Mouse (Mus musculus): ENCODE results near the gene Dusp10. TPM values are rescaled to one million over a fixed set of nuclear protein-coding genes. Genes with fewer than 3 reads are reported as not detected.

Gene Dusp10
- polyA plus RNA-seq, 1 experiment from 2014 or later: 10.5 TPM

GRCm38 (mm10) chr1:184108254-184108653 is 95.2 kb downstream of the Dusp10 start:
- Histone ChIP-seq H3K9ac (no peak overlapping the region), H3K36me3 (no peaks in the 10 kb centered on the region), H3K4me3 (no peak overlapping the region), H3K4me1 (replicated peaks) (no peaks in the 10 kb centered on the region), H3K27ac (no peak overlapping the region), H3K27me3 (no peaks in the 10 kb centered on the region), H3K9me3 (replicated peaks) (no peaks in the 10 kb centered on the region), H3K4me2 (no peak overlapping the region)
- no peak for ATAC-seq (replicated peaks; ENCODE audit: insufficient number of reproducible peaks, insufficient read depth, low FRiP score, low read depth)
- WGBS: 57% methylated on average over 1 of the region's 1 CpGs

- Histone ChIP-seq H3K9ac (no peak overlapping the region), H3K27ac (no peak overlapping the region), H3K36me3 (no peaks in the 10 kb centered on the region), H3K4me2 (no peak overlapping the region), H3K9me3 (replicated peaks) (no peaks in the 10 kb centered on the region), H3K4me1 (replicated peaks) (no peaks in the 10 kb centered on the region), H3K4me3 (no peak overlapping the region), H3K27me3 (no peaks in the 10 kb centered on the region)
- ATAC-seq (replicated peaks; ENCODE audit: insufficient number of reproducible peaks, insufficient read depth, low FRiP score, low read depth): no peak
- WGBS: 64% methylated on average over 7 of the region's 7 CpGs
Measured at GRCm38 (mm10) chr1:184117586-184117985, 104.5 kb downstream of the Dusp10 start.

- Histone ChIP-seq H3K4me3 (no peak overlapping the region), H3K4me2 (no peak overlapping the region), H3K9ac (no peak overlapping the region), H3K27me3 (no peaks in the 10 kb centered on the region), H3K36me3 (no peaks in the 10 kb centered on the region), H3K27ac (no peak overlapping the region), H3K9me3 (replicated peaks) (no peaks in the 10 kb centered on the region), H3K4me1 (replicated peaks) (no peaks in the 10 kb centered on the region)
- no peak for ATAC-seq (replicated peaks; ENCODE audit: insufficient number of reproducible peaks, insufficient read depth, low FRiP score, low read depth)
- WGBS: 69% methylated on average over 2 of the region's 2 CpGs
Measured at GRCm38 (mm10) chr1:184117991-184118390, 104.9 kb downstream of the Dusp10 start.

- no peak overlapping the region for H3K27ac ChIP-seq
- no peaks in the 10 kb centered on the region for H3K9me3 ChIP-seq (replicated peaks)
- no peak overlapping the region for H3K9ac ChIP-seq
- H3K36me3 ChIP-seq: no peaks in the 10 kb centered on the region
- H3K4me2 ChIP-seq: no peak overlapping the region
- no peaks in the 10 kb centered on the region for H3K27me3 ChIP-seq
- 74% methylated on average over 1 of the region's 1 CpGs for WGBS
- no peaks in the 10 kb centered on the region for H3K4me1 ChIP-seq (replicated peaks)
- H3K4me3 ChIP-seq: no peak overlapping the region
- ATAC-seq (replicated peaks; ENCODE audit: insufficient number of reproducible peaks, insufficient read depth, low FRiP score, low read depth): no peak
Measured at GRCm38 (mm10) chr1:184118586-184118985, 105.5 kb downstream of the Dusp10 start.

Other genes starting within 250 kb of the Dusp10 start
- gene 1700056E22Rik, start 21.0 kb downstream of the Dusp10 start, polyA plus RNA-seq (2015; fragmentation: Nextera tagmentation; extraction: Ambion mirVana): 1.7 and 2.1 TPM in 2 replicates

Data from heart, embryonic 15.5 days (tissue).